Comparison of ENCODE assay signal across 23 mouse cellular contexts in genomic region chr3:131561591-131561990, GRCm38 (mm10). TPM values are rescaled to one million over a fixed set of nuclear protein-coding genes. Genes with fewer than 3 reads are reported as not detected.
DNase-seq lines count a peak whose midpoint lies in the region; ATAC-seq and TF ChIP-seq lines count a peak whose summit lies in the region.
"Had no signal": no experiment of that assay in that cellular context is flagged by ENCODE, and none has a peak within 500 bp of the region (broad histone marks: within the 10 kb centered on the region; RNA-seq: fewer than 3 reads in every experiment).

No protein-coding gene starts in this region.

- no peaks in the 10 kb centered on the region for H3K79me2 ChIP-seq in CH12.LX (replicated peaks; ENCODE audit: control insufficient read depth, extremely low read depth, insufficient read depth, poor library complexity, severe bottlenecking)
- no peaks in the 10 kb centered on the region; the same call in 1 of the 2 replicates for H3K79me2 ChIP-seq in MEL (ENCODE audit: control insufficient read depth, insufficient read depth, low read length, poor library complexity)

- H3K27me3 ChIP-seq in CH12.LX (replicated peaks) = no peaks in the 10 kb centered on the region
- no peaks in the 10 kb centered on the region for H3K27me3 ChIP-seq in MEL (ENCODE audit: control insufficient read depth in 1 of 2, insufficient read depth in 2 of 2, low read length in 2 of 2)
- H3K27me3 ChIP-seq in heart, embryonic 12.5 days (replicated peaks) = no peaks in the 10 kb centered on the region
- H3K27me3 ChIP-seq: Patski had no signal

- dilution Hi-C loops in CH12.LX (cut with MboI; ENCODE audit: extremely low pct_ligation_motif_present, extremely low pct_unique_long_range_greater_than_20kb, low sequenced_read_pairs) = no loop called here

- no peaks in the 10 kb centered on the region for H3K36me3 ChIP-seq in CH12.LX (replicated peaks in 1 of 2; ENCODE audit: control insufficient read depth in 1 of 2, insufficient read depth in 1 of 2, low read length in 1 of 2)
- H3K36me3 ChIP-seq in ES-E14 (ENCODE audit: control insufficient read depth, insufficient read depth, low read length, poor library complexity, severe bottlenecking) = no peaks in the 10 kb centered on the region
- H3K36me3 ChIP-seq in MEL (ENCODE audit: control insufficient read depth in 1 of 2, insufficient read depth in 2 of 2, low read length in 2 of 2) = peaks cover 0 to 10% of the 10 kb centered on the region in 2 experiments; a peak in 2 of 4 replicates
- H3K36me3 ChIP-seq in heart, embryonic 12.5 days = no peaks in the 10 kb centered on the region
- H3K36me3 ChIP-seq: G1E had no signal

- peaks cover 7 to 37% of the 10 kb centered on the region in 2 experiments for H3K4me1 ChIP-seq in CH12.LX (ENCODE audit: control insufficient read depth in 1 of 2, insufficient read depth in 2 of 2)
- H3K4me1 ChIP-seq in ES-E14 (ENCODE audit: control insufficient read depth in 2 of 2, insufficient read depth in 2 of 2, low read length in 2 of 2, poor library complexity in 1 of 2) = peaks cover 0 to 2% of the 10 kb centered on the region in 2 experiments; a peak in 1 of 4 replicates
- H3K4me1 ChIP-seq in MEL (ENCODE audit: control insufficient read depth in 1 of 2, insufficient read depth in 2 of 2, low read length in 2 of 2) = peaks cover 2 to 16% of the 10 kb centered on the region in 2 experiments
- H3K4me1 ChIP-seq in heart, embryonic 12.5 days (replicated peaks) = peaks cover 15% of the 10 kb centered on the region

- in situ Hi-C loops in CH12.LX (cut with MboI; ENCODE audit: low pct_ligation_motif_present, low pct_unique_long_range_greater_than_20kb, low sequenced_read_pairs) (no loop called here), ES-E14 (cut with MboI; ENCODE audit: low sequenced_read_pairs in 2 of 2, unreplicated experiment in 2 of 2) (no loop called here)

- TF ChIP-seq CTCF in CH12.LX (conservative IDR thresholded peaks at IDR 0.05 in 1 of 2, IDR thresholded peaks at IDR 0.05 in 1 of 2; ENCODE audit: low read depth in 2 of 2, low read length in 2 of 2) (no peak), MEL (IDR thresholded peaks at IDR 0.05 in 2 of 3, conservative IDR thresholded peaks at IDR 0.05 in 1 of 3; ENCODE audit: control insufficient read depth in 1 of 3, insufficient read depth in 1 of 3, low read depth in 2 of 3, low read length in 3 of 3, poor library complexity in 1 of 3, severe bottlenecking in 1 of 3) (no peak)

- no peak for TF ChIP-seq POLR2A in CH12.LX (IDR thresholded peaks at IDR 0.05; ENCODE audit: low read depth, low read length)
- TF ChIP-seq POLR2A in MEL (IDR thresholded peaks at IDR 0.05; ENCODE audit: control insufficient read depth in 1 of 2, insufficient read depth in 1 of 2, low read depth in 1 of 2, low read length in 2 of 2, poor library complexity in 1 of 2) = no peak

- no peak for TF ChIP-seq RAD21 in CH12.LX (IDR thresholded peaks at IDR 0.05; ENCODE audit: low read depth, low read length)
- no peak for TF ChIP-seq RAD21 in MEL (IDR thresholded peaks at IDR 0.05; ENCODE audit: low read depth, low read length)

- H3K27ac ChIP-seq in CH12.LX (ENCODE audit: insufficient read depth, low read depth) = no peak overlapping the region
- H3K27ac ChIP-seq in ES-E14 (ENCODE audit: insufficient read depth, low read depth, low read length, poor library complexity, severe bottlenecking) = no peak overlapping the region
- no peak overlapping the region for H3K27ac ChIP-seq in MEL (ENCODE audit: control insufficient read depth, low read depth, low read length)
- H3K27ac ChIP-seq in heart, embryonic 12.5 days (ENCODE audit: poor library complexity, severe bottlenecking) = no peak overlapping the region

- H3K9me3 ChIP-seq in CH12.LX (replicated peaks; ENCODE audit: low read length) = no peaks in the 10 kb centered on the region
- no peaks in the 10 kb centered on the region for H3K9me3 ChIP-seq in ES-E14 (ENCODE audit: control insufficient read depth, insufficient read depth, low read depth, low read length)
- H3K9me3 ChIP-seq in MEL (replicated peaks; ENCODE audit: insufficient read depth, low read length) = no peaks in the 10 kb centered on the region
- no peaks in the 10 kb centered on the region for H3K9me3 ChIP-seq in heart, embryonic 12.5 days (replicated peaks)
- H3K9me3 ChIP-seq: G1E had no signal

- DNase-seq in CH12.LX (ENCODE audit: extremely low read depth) (no peak), ES-E14 (ENCODE audit: low read depth, low spot score) (no peak), MEL (ENCODE audit: low read depth, low spot score) (no peak)
- DNase-seq in ovary, postnatal 36 days (ENCODE audit: low spot score) = no peak
- no peak for DNase-seq in adrenal gland, adult (ENCODE audit: inconsistent age in 2 of 2, low spot score in 1 of 2)
- DNase-seq: adrenal gland, adult 8-10 months; adrenal gland, postnatal 10 days; adrenal gland, postnatal 14 days; adrenal gland, postnatal 25 days; adrenal gland, postnatal 36 days; B cell, adult 2 months; cerebellum, adult 11 months; cerebellum, adult 11-12 months; cerebellum, adult 18-20 months; cerebellum, adult 2 months; cerebellum, adult 8-10 months; cerebellum, adult 9-10 months; cerebellum, adult 9-11 months had no signal

- TF ChIP-seq EP300 in CH12.LX (IDR thresholded peaks at IDR 0.05; ENCODE audit: low read length) = no peak
- no peak for TF ChIP-seq EP300 in MEL (IDR thresholded peaks at IDR 0.05; ENCODE audit: low read depth in 1 of 2, low read length in 2 of 2)

- H3K4me3 ChIP-seq in CH12.LX (replicated peaks in 1 of 3; ENCODE audit: low read depth in 2 of 3, low read length in 2 of 3, poor library complexity in 1 of 3) (no peak overlapping the region), ES-E14 (ENCODE audit: insufficient read depth in 1 of 2, low read depth in 1 of 2, low read length in 2 of 2, poor library complexity in 1 of 2, severe bottlenecking in 1 of 2) (no peak overlapping the region), MEL (ENCODE audit: control insufficient read depth in 1 of 2, insufficient read depth in 1 of 2, low read depth in 2 of 2, low read length in 2 of 2) (no peak overlapping the region)
- H3K4me3 ChIP-seq in heart, embryonic 12.5 days = no peak overlapping the region

- no peak for ATAC-seq in heart, embryonic 12.5 days (ENCODE audit: insufficient number of reproducible peaks, low FRiP score)
- ATAC-seq: activated CD4-positive, CD25-positive, alpha-beta regulatory T cell, adult 4 months; CD4-positive, CD25-positive, alpha-beta regulatory T cell, adult 4 months; Patski had no signal

- no peak overlapping the region for H3K9ac ChIP-seq in CH12.LX (ENCODE audit: insufficient read depth, low read depth)
- H3K9ac ChIP-seq in ES-E14 (ENCODE audit: insufficient read depth, low read depth, low read length, poor library complexity, severe bottlenecking) = no peak overlapping the region
- H3K9ac ChIP-seq in MEL (ENCODE audit: control insufficient read depth, low read depth, low read length, poor library complexity, severe bottlenecking) = no peak overlapping the region
- H3K9ac ChIP-seq in heart, embryonic 12.5 days = no peak overlapping the region

- H3K4me2 ChIP-seq in CH12.LX (ENCODE audit: insufficient read depth, low read depth, poor library complexity, severe bottlenecking) = no peak overlapping the region
- no peak overlapping the region for H3K4me2 ChIP-seq in heart, embryonic 12.5 days

TF ChIP-seq in CH12.LX, 34 proteins besides CTCF, POLR2A, EP300 and RAD21:
- TF ChIP-seq ZNF384 (IDR thresholded peaks at IDR 0.05; ENCODE audit: low read depth, low read length) (peak; percentile 81), TBP (conservative IDR thresholded peaks at IDR 0.05; ENCODE audit: low read depth, low read length) (no peak), NELFE (IDR thresholded peaks at IDR 0.05; ENCODE audit: low read depth, low read length) (no peak)

TF ChIP-seq in ES-E14, 5 proteins besides CTCF, POLR2A, EP300 and RAD21:
- TF ChIP-seq ZNF384 (IDR thresholded peaks at IDR 0.05; ENCODE audit: low read depth, low read length) = peak; percentile 93
- no peak for TF ChIP-seq CHD2 (IDR thresholded peaks at IDR 0.05; ENCODE audit: low read depth, low read length)

TF ChIP-seq in MEL, 35 proteins besides CTCF, POLR2A, EP300 and RAD21:
- TF ChIP-seq ZNF384 (IDR thresholded peaks at IDR 0.05; ENCODE audit: low read depth, low read length) = peak; percentile 68
- no peak for TF ChIP-seq MAX (IDR thresholded peaks at IDR 0.05; ENCODE audit: low read length)

RNA-seq across cellular contexts. Expression of gene Papss1, which starts 3.0 kb away (rescaled TPM):
- total RNA-seq in CH12.LX (2012; rRNA removed) (15.0 and 19.3 TPM in 2 replicates), CH12.LX (2014; rRNA removed) (25.5 and 27.1 TPM in 2 replicates), ES-E14 (2012; rRNA removed) (8.2 and 12.8 TPM in 2 replicates), MEL (2012; rRNA removed) (27.7 and 30.3 TPM in 2 replicates)
- polyA plus RNA-seq in CH12.LX (2012; ENCODE audit: insufficient read length, low read depth) (13.0 and 13.1 TPM in 2 replicates), MEL (2012; ENCODE audit: insufficient read depth in 1 of 2, insufficient read length in 2 of 2, low read depth in 1 of 2, low replicate concordance in 2 of 2, missing spikeins in 1 of 2) (10 to 100 TPM in 1 of 2 experiments, not detected in 1; 36.2 TPM)
- 41.0 and 43.4 TPM in 2 replicates for polyA plus RNA-seq in heart, embryonic 12.5 days (2016; fragmentation: Nextera tagmentation; extraction: Ambion mirVana)

Comparison
In these comparisons a context has a peak if more than half of its experiments do, and no peak if none do; other contexts are left out.
1. Of the 35 proteins assayed by ChIP-seq in both MEL and CH12.LX: peak only in MEL: none; only in CH12.LX: none; in both: ZNF384; in neither: 34.